Mouse (Mus musculus): Measurements from ENCODE around the gene Neurl1b. TPM values are rescaled to one million over a fixed set of nuclear protein-coding genes. Genes with fewer than 3 reads are reported as not detected.

The Neurl1b gene
- polyA plus RNA-seq, 1 experiment from 2014 or later = 0.65 TPM

GRCm38 (mm10) chr17:26487917-26488316 lies 73.3 kb downstream of the Neurl1b start:
- H3K9ac ChIP-seq = no peak overlapping the region
- H3K27ac ChIP-seq = no peak overlapping the region
- no peaks in the 10 kb centered on the region for H3K27me3 ChIP-seq
- H3K36me3 ChIP-seq = no peaks in the 10 kb centered on the region
- no peak overlapping the region for H3K4me3 ChIP-seq
- no peak for ATAC-seq (ENCODE audit: low FRiP score, low read depth)
- H3K9me3 ChIP-seq = peaks cover 7% of the 10 kb centered on the region; the same call in 1 of the 2 replicates
- 97% methylated on average over 4 of the region's 4 CpGs for WGBS
- H3K4me2 ChIP-seq (replicated peaks) = no peak overlapping the region
- peaks cover 4% of the 10 kb centered on the region for H3K4me1 ChIP-seq

- Histone ChIP-seq H3K27ac (no peak overlapping the region), H3K9ac (no peak overlapping the region), H3K4me1 (peaks cover 4% of the 10 kb centered on the region), H3K4me3 (no peak overlapping the region), H3K36me3 (no peaks in the 10 kb centered on the region), H3K9me3 (peaks cover 13% of the 10 kb centered on the region), H3K4me2 (replicated peaks) (no peak overlapping the region), H3K27me3 (no peaks in the 10 kb centered on the region)
- no peak for ATAC-seq (ENCODE audit: low FRiP score, low read depth)
- WGBS = 76% methylated on average over 8 of the region's 8 CpGs
These were observed 74.2 kb downstream of the Neurl1b start for GRCm38 (mm10) chr17:26488711-26489403.

- Histone ChIP-seq H3K27me3 (no peaks in the 10 kb centered on the region), H3K4me3 (no peak overlapping the region), H3K36me3 (no peaks in the 10 kb centered on the region), H3K9me3 (peaks cover 13% of the 10 kb centered on the region), H3K4me2 (replicated peaks) (no peak overlapping the region), H3K4me1 (peaks cover under 1% of the 10 kb centered on the region), H3K9ac (no peak overlapping the region), H3K27ac (no peak overlapping the region)
- ATAC-seq (ENCODE audit: low FRiP score, low read depth) = no peak
- WGBS = 92% methylated on average over 10 of the region's 10 CpGs
These were observed 75.4 kb downstream of the Neurl1b start for GRCm38 (mm10) chr17:26490072-26490471.

GRCm38 (mm10) chr17:26490910-26491309 lies 76.3 kb downstream of the Neurl1b start:
- Histone ChIP-seq H3K36me3 (no peaks in the 10 kb centered on the region), H3K9me3 (peaks cover 13% of the 10 kb centered on the region), H3K9ac (no peak overlapping the region), H3K4me3 (no peak overlapping the region), H3K27me3 (no peaks in the 10 kb centered on the region), H3K4me1 (no peaks in the 10 kb centered on the region), H3K4me2 (replicated peaks) (no peak overlapping the region), H3K27ac (peak overlapping the region; percentile 58; the same call in 1 of the 2 replicates)
- no peak for ATAC-seq (ENCODE audit: low FRiP score, low read depth)
- 39% methylated on average over 2 of the region's 2 CpGs for WGBS

- Histone ChIP-seq H3K9ac (no peak overlapping the region), H3K4me2 (replicated peaks) (no peak overlapping the region), H3K27ac (no peak overlapping the region), H3K27me3 (no peaks in the 10 kb centered on the region), H3K4me3 (no peak overlapping the region), H3K36me3 (no peaks in the 10 kb centered on the region), H3K4me1 (no peaks in the 10 kb centered on the region), H3K9me3 (peaks cover 13% of the 10 kb centered on the region)
- no peak for ATAC-seq (ENCODE audit: low FRiP score, low read depth)
- 85% methylated on average over 3 of the region's 3 CpGs for WGBS
These were observed 77.6 kb downstream of the Neurl1b start for GRCm38 (mm10) chr17:26492246-26492645.

- no peak for ATAC-seq (ENCODE audit: low FRiP score, low read depth)
- H3K9me3 ChIP-seq = peaks cover 13% of the 10 kb centered on the region
- H3K27ac ChIP-seq = no peak overlapping the region
- no peaks in the 10 kb centered on the region for H3K4me1 ChIP-seq
- no peak overlapping the region for H3K9ac ChIP-seq
- H3K4me3 ChIP-seq = no peak overlapping the region
- WGBS = 82% methylated on average over 4 of the region's 4 CpGs
- H3K27me3 ChIP-seq = no peaks in the 10 kb centered on the region
- no peak overlapping the region for H3K4me2 ChIP-seq (replicated peaks)
- no peaks in the 10 kb centered on the region for H3K36me3 ChIP-seq
These were observed 80.2 kb downstream of the Neurl1b start for GRCm38 (mm10) chr17:26494642-26495468.

Other genes starting within 250 kb of the Neurl1b start
- 0.25 and 0.91 TPM in 2 replicates for gene Pdia2, start 215.7 kb upstream of the Neurl1b start, polyA plus RNA-seq (2015; fragmentation: Nextera tagmentation; extraction: Ambion mirVana)
- 7.0 and 7.8 TPM in 2 replicates for gene Rgs11, start 211.9 kb upstream of the Neurl1b start, polyA plus RNA-seq (2015; fragmentation: Nextera tagmentation; extraction: Ambion mirVana)
- gene Arhgdig, start 207.0 kb upstream of the Neurl1b start, polyA plus RNA-seq (2015; fragmentation: Nextera tagmentation; extraction: Ambion mirVana) = 7.1 and 8.1 TPM in 2 replicates
- gene Fam234a, start 170.6 kb upstream of the Neurl1b start, polyA plus RNA-seq (2015; fragmentation: Nextera tagmentation; extraction: Ambion mirVana) = 44.0 and 44.7 TPM in 2 replicates
- 127 and 129 TPM in 2 replicates for gene Luc7l, start 161.9 kb upstream of the Neurl1b start, polyA plus RNA-seq (2015; fragmentation: Nextera tagmentation; extraction: Ambion mirVana)
- gene Ergic1, start 146.7 kb downstream of the Neurl1b start, polyA plus RNA-seq (2015; fragmentation: Nextera tagmentation; extraction: Ambion mirVana) = 122 and 126 TPM in 2 replicates
- 17.5 and 18.9 TPM in 2 replicates for gene Dusp1, start 147.3 kb downstream of the Neurl1b start, polyA plus RNA-seq (2015; fragmentation: Nextera tagmentation; extraction: Ambion mirVana)
- gene Atp6v0e, start 248.4 kb downstream of the Neurl1b start, polyA plus RNA-seq (2015; fragmentation: Nextera tagmentation; extraction: Ambion mirVana) = 161 and 174 TPM in 2 replicates

All from limb, embryonic 13.5 days (tissue).